Mouse (Mus musculus): ENCODE data around the gene Tspoap1. TPM values are rescaled to one million over a fixed set of nuclear protein-coding genes. Genes with fewer than 3 reads are reported as not detected.

The Tspoap1 gene
- polyA plus RNA-seq, 1 experiment from 2014 or later, result 8.2 TPM

GRCm38 (mm10) chr11:87728850-87729592 lies 31.3 kb upstream of the Tspoap1 start:
- no peaks in the 10 kb centered on the region for H3K9me3 ChIP-seq (replicated peaks)
- 80% methylated on average over 18 of the region's 18 CpGs for WGBS
- no peak overlapping the region for H3K4me3 ChIP-seq
- H3K27me3 ChIP-seq (ENCODE audit: low read depth, poor library complexity, severe bottlenecking), result peaks cover 12% of the 10 kb centered on the region; the same call in 1 of the 2 replicates
- no peak for DNase-seq (ENCODE audit: low spot score)
- H3K4me1 ChIP-seq, result peaks cover 39% of the 10 kb centered on the region
- H3K27ac ChIP-seq (replicated peaks), result peak overlapping the region; percentile 19; the same call in 1 of the 2 replicates
- H3K36me3 ChIP-seq, result no peaks in the 10 kb centered on the region

GRCm38 (mm10) chr11:87729593-87730185 lies 30.7 kb upstream of the Tspoap1 start:
- Histone ChIP-seq H3K36me3 (no peaks in the 10 kb centered on the region), H3K27me3 (ENCODE audit: low read depth, poor library complexity, severe bottlenecking) (peaks cover 19% of the 10 kb centered on the region), H3K27ac (replicated peaks) (peak overlapping the region; percentile 23; the same call in 1 of the 2 replicates), H3K4me3 (no peak overlapping the region), H3K4me1 (peaks cover 45% of the 10 kb centered on the region), H3K9me3 (replicated peaks) (no peaks in the 10 kb centered on the region)
- 88% methylated on average over 13 of the region's 13 CpGs for WGBS
- DNase-seq (ENCODE audit: low spot score), result no peak

- H3K4me1 ChIP-seq, result peaks cover 35% of the 10 kb centered on the region
- 75% methylated on average over 10 of the region's 10 CpGs for WGBS
- no peak for DNase-seq (ENCODE audit: low spot score)
- H3K9me3 ChIP-seq (replicated peaks), result no peaks in the 10 kb centered on the region
- H3K36me3 ChIP-seq, result no peaks in the 10 kb centered on the region
- H3K27ac ChIP-seq (replicated peaks), result peak overlapping the region; percentile 49; the same call in 1 of the 2 replicates
- no peak overlapping the region for H3K4me3 ChIP-seq
- H3K27me3 ChIP-seq (ENCODE audit: low read depth, poor library complexity, severe bottlenecking), result peaks cover 30% of the 10 kb centered on the region
These were observed 29.6 kb upstream of the Tspoap1 start for GRCm38 (mm10) chr11:87730652-87731310.

GRCm38 (mm10) chr11:87734346-87734745 lies 26.0 kb upstream of the Tspoap1 start:
- 46% methylated on average over 5 of the region's 5 CpGs for WGBS
- Histone ChIP-seq H3K27me3 (ENCODE audit: low read depth, poor library complexity, severe bottlenecking) (peaks cover 35% of the 10 kb centered on the region), H3K36me3 (peaks cover 2% of the 10 kb centered on the region), H3K4me3 (peak overlapping the region; percentile 45), H3K9me3 (replicated peaks) (no peaks in the 10 kb centered on the region), H3K4me1 (peaks cover 44% of the 10 kb centered on the region), H3K27ac (replicated peaks) (peak overlapping the region; percentile 81)
- no peak for DNase-seq (ENCODE audit: low spot score)

- H3K27me3 ChIP-seq (ENCODE audit: low read depth, poor library complexity, severe bottlenecking), result peaks cover 35% of the 10 kb centered on the region
- WGBS, result 85% methylated on average over 6 of the region's 6 CpGs
- H3K4me3 ChIP-seq, result no peak overlapping the region
- H3K4me1 ChIP-seq, result peaks cover 44% of the 10 kb centered on the region
- peak overlapping the region; percentile 88; the same call in 1 of the 2 replicates for H3K27ac ChIP-seq (replicated peaks)
- DNase-seq (ENCODE audit: low spot score), result no peak
- no peaks in the 10 kb centered on the region for H3K9me3 ChIP-seq (replicated peaks)
- H3K36me3 ChIP-seq, result peaks cover 15% of the 10 kb centered on the region
These were observed 24.6 kb upstream of the Tspoap1 start for GRCm38 (mm10) chr11:87735691-87736090.

GRCm38 (mm10) chr11:87736647-87737134 lies 23.6 kb upstream of the Tspoap1 start:
- peaks cover 22% of the 10 kb centered on the region for H3K36me3 ChIP-seq
- 2% methylated on average over 31 of the region's 31 CpGs for WGBS
- H3K27ac ChIP-seq (replicated peaks), result peak overlapping the region; percentile 88
- peak; percentile 70 for DNase-seq (ENCODE audit: low spot score)
- H3K4me3 ChIP-seq, result peak overlapping the region; percentile 91
- peaks cover 43% of the 10 kb centered on the region for H3K4me1 ChIP-seq
- no peaks in the 10 kb centered on the region for H3K9me3 ChIP-seq (replicated peaks)
- H3K27me3 ChIP-seq (ENCODE audit: low read depth, poor library complexity, severe bottlenecking), result peaks cover 35% of the 10 kb centered on the region

GRCm38 (mm10) chr11:87737175-87737740 lies 23.1 kb upstream of the Tspoap1 start, which contains the start of gene Supt4a:
Gene Supt4a, plus strand, starts transcription at chr11:87737552.
- Histone ChIP-seq H3K27ac (replicated peaks) (peak within 1 kb of the TSS; percentile 88), H3K4me3 (peak within 1 kb of the TSS; percentile 91), H3K27me3 (ENCODE audit: low read depth, poor library complexity, severe bottlenecking) (peaks cover 35% of the 10 kb centered on the region), H3K36me3 (peaks cover 27% of the 10 kb centered on the region), H3K4me1 (peaks cover 40% of the 10 kb centered on the region), H3K9me3 (replicated peaks) (no peaks in the 10 kb centered on the region)
- WGBS, result under 1% methylated on average over 57 of the region's 57 CpGs
- DNase-seq (ENCODE audit: low spot score), result peak; percentile 95

GRCm38 (mm10) chr11:87743691-87744090 lies 16.6 kb upstream of the Tspoap1 start:
- no peaks in the 10 kb centered on the region for H3K27me3 ChIP-seq (ENCODE audit: low read depth, poor library complexity, severe bottlenecking)
- no peaks in the 10 kb centered on the region for H3K9me3 ChIP-seq (replicated peaks)
- no peaks in the 10 kb centered on the region for H3K4me1 ChIP-seq
- DNase-seq (ENCODE audit: low spot score), result no peak
- H3K4me3 ChIP-seq, result no peak overlapping the region
- no peak overlapping the region for H3K27ac ChIP-seq (replicated peaks)
- WGBS, result 89% methylated on average over 3 of the region's 3 CpGs
- H3K36me3 ChIP-seq, result peaks cover 63% of the 10 kb centered on the region

GRCm38 (mm10) chr11:87744964-87745363 lies 15.4 kb upstream of the Tspoap1 start:
- Histone ChIP-seq H3K9me3 (replicated peaks) (no peaks in the 10 kb centered on the region), H3K27ac (replicated peaks) (no peak overlapping the region), H3K4me1 (peaks cover 6% of the 10 kb centered on the region), H3K36me3 (peaks cover 55% of the 10 kb centered on the region), H3K4me3 (no peak overlapping the region), H3K27me3 (ENCODE audit: low read depth, poor library complexity, severe bottlenecking) (no peaks in the 10 kb centered on the region)
- no peak for DNase-seq (ENCODE audit: low spot score)
- 82% methylated on average over 4 of the region's 4 CpGs for WGBS

- H3K27me3 ChIP-seq (ENCODE audit: low read depth, poor library complexity, severe bottlenecking), result no peaks in the 10 kb centered on the region
- H3K4me3 ChIP-seq, result no peak overlapping the region
- H3K9me3 ChIP-seq (replicated peaks), result no peaks in the 10 kb centered on the region
- WGBS, result 82% methylated on average over 9 of the region's 9 CpGs
- no peak for DNase-seq (ENCODE audit: low spot score)
- no peak overlapping the region for H3K27ac ChIP-seq (replicated peaks)
- H3K36me3 ChIP-seq, result peaks cover 46% of the 10 kb centered on the region
- H3K4me1 ChIP-seq, result peaks cover 6% of the 10 kb centered on the region
These were observed 14.4 kb upstream of the Tspoap1 start for GRCm38 (mm10) chr11:87745632-87746555.

GRCm38 (mm10) chr11:87747312-87747711 lies 13.0 kb upstream of the Tspoap1 start:
- H3K27me3 ChIP-seq (ENCODE audit: low read depth, poor library complexity, severe bottlenecking), result no peaks in the 10 kb centered on the region
- peaks cover 6% of the 10 kb centered on the region for H3K4me1 ChIP-seq
- no peak overlapping the region for H3K27ac ChIP-seq (replicated peaks)
- H3K9me3 ChIP-seq (replicated peaks), result no peaks in the 10 kb centered on the region
- WGBS, result 96% methylated on average over 4 of the region's 5 CpGs
- H3K36me3 ChIP-seq, result peaks cover 35% of the 10 kb centered on the region
- H3K4me3 ChIP-seq, result no peak overlapping the region
- DNase-seq (ENCODE audit: low spot score), result no peak

Measured in midbrain, embryonic 10.5 days (tissue).